Mouse (Mus musculus): ENCODE measurements around the gene Fam183b.
"Not testable (repeated sequence)": the region's sequence is repeated elsewhere in the genome, so short reads cannot be mapped to it uniquely, and the experiment has no call there.

Fam183b gene

GRCm38 (mm10) chr11:58772888-58773287 lies 28.9 kb downstream of the Fam183b start, which contains the start of gene Olfr315:
Gene Olfr315 (plus strand): TSS chr11:58773188.
- no peak for DNase-seq (ENCODE audit: low spot score)

DNA sequence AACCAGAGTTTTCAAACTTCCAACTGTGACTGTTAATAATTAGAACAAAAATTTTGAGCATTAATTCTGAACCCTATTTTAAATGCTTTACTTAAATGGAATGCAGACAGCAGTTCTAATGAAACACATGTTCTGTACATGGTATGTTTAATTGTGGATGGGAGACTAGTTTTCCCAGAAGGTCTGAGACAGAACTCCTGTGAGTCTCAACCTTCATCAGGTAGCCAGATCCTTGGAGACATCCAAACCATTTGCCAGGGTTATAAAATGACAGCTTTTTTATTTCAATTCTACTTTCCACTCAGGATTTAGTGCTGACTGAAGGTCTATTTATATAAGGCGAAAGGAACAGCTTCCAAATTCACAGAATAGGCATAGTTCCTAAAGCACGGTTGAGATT lies 49.3 kb downstream of the Fam183b start, which contains the start of gene Olfr316:
Olfr316 (plus strand) TSS at position 301 of the 400 bp plus-strand sequence.
- DNase-seq (ENCODE audit: low spot score): no peak

- DNase-seq (ENCODE audit: low spot score): not testable (repeated sequence)
Observed at GRCm38 (mm10) chr11:58751096-58751495, 50.7 kb downstream of the Fam183b start.

Data from urinary bladder, postnatal 14 days (tissue).